Comparison of ENCODE assay signal across 24 mouse cellular contexts in the genomic region with DNA sequence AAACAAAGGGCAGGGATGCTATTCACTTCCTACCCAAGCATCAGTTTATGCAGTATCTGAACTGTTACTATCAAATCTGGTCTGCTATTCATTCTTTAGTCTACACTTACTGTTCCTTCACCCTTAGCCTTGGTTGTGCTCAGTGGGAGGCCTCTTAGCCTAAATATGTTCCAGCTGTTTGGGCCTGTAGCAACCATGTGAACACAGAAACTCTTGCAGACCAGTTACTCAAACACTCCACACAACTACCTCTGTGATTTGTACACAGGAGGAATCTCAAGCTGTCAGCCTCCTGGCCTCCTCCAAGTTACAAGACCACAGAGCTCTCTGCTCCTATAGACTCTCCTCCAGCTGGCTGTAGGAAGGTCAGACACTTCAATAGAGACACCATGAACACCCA.
"Had no signal": no experiment of that assay in that cellular context is flagged by ENCODE, and none has a peak within 500 bp of the region (broad histone marks: within the 10 kb centered on the region; RNA-seq: fewer than 3 reads in every experiment).

No protein-coding gene starts in this region.

- H3K4me2 ChIP-seq: heart, embryonic 11.5 days; heart, embryonic 13.5 days; heart, embryonic 15.5 days; hindbrain, embryonic 13.5 days; hindbrain, embryonic 15.5 days; kidney, embryonic 15.5 days; limb, embryonic 13.5 days; limb, embryonic 15.5 days had no signal

- H3K9ac ChIP-seq: heart, embryonic 13.5 days; heart, embryonic 15.5 days; hindbrain, embryonic 13.5 days; hindbrain, embryonic 15.5 days; kidney, embryonic 15.5 days; limb, embryonic 13.5 days; limb, embryonic 15.5 days had no signal

- H3K9me3 ChIP-seq: heart, embryonic 13.5 days; heart, embryonic 15.5 days; hindbrain, embryonic 13.5 days; kidney, embryonic 15.5 days; limb, embryonic 13.5 days; limb, embryonic 15.5 days had no signal

- H3K36me3 ChIP-seq: heart, embryonic 13.5 days; heart, embryonic 15.5 days; hindbrain, embryonic 13.5 days; hindbrain, embryonic 15.5 days; kidney, embryonic 15.5 days; limb, embryonic 13.5 days; limb, embryonic 15.5 days had no signal

- H3K4me3 ChIP-seq: heart, embryonic 13.5 days; heart, embryonic 15.5 days; hindbrain, embryonic 13.5 days; hindbrain, embryonic 15.5 days; kidney, embryonic 15.5 days; limb, embryonic 13.5 days; limb, embryonic 15.5 days had no signal

- ATAC-seq: hindbrain, postnatal 0 days; intestine, embryonic 16.5 days had no signal

- H3K27ac ChIP-seq: heart, embryonic 13.5 days; heart, embryonic 15.5 days; hindbrain, embryonic 13.5 days; hindbrain, embryonic 15.5 days; hindbrain, postnatal 0 days; kidney, embryonic 15.5 days; kidney, postnatal 0 days; limb, embryonic 13.5 days; limb, embryonic 15.5 days had no signal

- H3K27me3 ChIP-seq: heart, embryonic 13.5 days; heart, embryonic 15.5 days; hindbrain, embryonic 13.5 days; hindbrain, embryonic 15.5 days; kidney, embryonic 15.5 days; limb, embryonic 13.5 days; limb, embryonic 15.5 days had no signal

- H3K4me1 ChIP-seq: heart, embryonic 13.5 days; heart, embryonic 15.5 days; hindbrain, embryonic 13.5 days; hindbrain, embryonic 15.5 days; kidney, embryonic 15.5 days; limb, embryonic 13.5 days; limb, embryonic 15.5 days had no signal

- DNase-seq: gastrocnemius, postnatal 14 days; gastrocnemius, postnatal 36 days; heart, adult 18-20 months; heart, postnatal 14 days; heart, postnatal 36 days; kidney, adult 11 months; kidney, adult 2 months; kidney, adult 9 months; kidney, postnatal 14 days; kidney, postnatal 36 days; layer of hippocampus, adult 9-11 months; layer of hippocampus, postnatal 36 days; left cerebral cortex, postnatal 4 days had no signal
